Mouse (Mus musculus) embryonic facial prominence, embryonic 12.5 days (tissue): ENCODE data around the gene Krt17. TPM values are rescaled to one million over a fixed set of nuclear protein-coding genes. Genes with fewer than 3 reads are reported as not detected.
"Not testable (repeated sequence)": the region's sequence is repeated elsewhere in the genome, so short reads cannot be mapped to it uniquely, and the experiment has no call there.

Experiments used
- ATAC-seq: fragments of 200-750 bp; cut with Nextera tagmentation; 2 replicates; pipeline ENCODE4 v1.8.0; 2017; ENCODE audit not compliant: insufficient number of reproducible peaks, insufficient read depth, low FRiP score, low TSS enrichment
- H3K27ac ChIP-seq: fragments of 300-500 bp; sonication (generic); 2 replicates; pipeline ENCODE4 v1.5.1; 2016; ENCODE audit warnings: mild to moderate bottlenecking
- H3K27me3 ChIP-seq: fragments of 300-500 bp; sonication (generic); 2 replicates; pipeline ENCODE4 v1.6.1; 2016; ENCODE audit warnings: mild to moderate bottlenecking, moderate library complexity
- H3K36me3 ChIP-seq: fragments of 300-500 bp; sonication (generic); 2 replicates; pipeline ENCODE4 v1.6.1; 2016; ENCODE audit warnings: mild to moderate bottlenecking
- H3K4me1 ChIP-seq: fragments of 300-500 bp; sonication (generic); 2 replicates; pipeline ENCODE4 v1.6.1; 2016
- H3K4me2 ChIP-seq: fragments of 300-500 bp; sonication (generic); replicated peaks from 2 replicates; pipeline ENCODE4 v1.6.1; 2016; ENCODE audit warnings: mild to moderate bottlenecking, moderate library complexity
- H3K4me3 ChIP-seq: fragments of 300-500 bp; sonication (generic); 2 replicates; pipeline ENCODE4 v1.5.1; 2016; ENCODE audit warnings: mild to moderate bottlenecking
- H3K9ac ChIP-seq: fragments of 300-500 bp; sonication (generic); 2 replicates; pipeline ENCODE4 v1.6.1; 2016; ENCODE audit warnings: mild to moderate bottlenecking, moderate library complexity
- H3K9me3 ChIP-seq: fragments of 300-500 bp; sonication (generic); 2 replicates; pipeline ENCODE4 v1.6.1; 2016; ENCODE audit warnings: mild to moderate bottlenecking, moderate library complexity
- WGBS: fragments of 180-500 bp; shearing (Covaris S2); methylation state at CpG from one replicate; pipeline ENCODE4 v1.1.7; 2016; 5-methylcytosine and 5-hydroxymethylcytosine counted together
- polyA plus RNA-seq: library from polyadenylated mRNA; unstranded; fragments of >200 nt; fragmentation: Nextera tagmentation; extraction: Ambion mirVana; gene quantifications from 2 replicates; pipeline ENCODE4 v1.2.1, GENCODE M21; 2016

The Krt17 gene
- polyA plus RNA-seq, 1 experiment from 2014 or later = 8.1 TPM

- Histone ChIP-seq H3K4me1 (no peaks in the 10 kb centered on the region), H3K9me3 (no peaks in the 10 kb centered on the region), H3K36me3 (no peaks in the 10 kb centered on the region), H3K4me3 (no peak overlapping the region), H3K4me2 (no peak overlapping the region), H3K9ac (no peak overlapping the region), H3K27me3 (no peaks in the 10 kb centered on the region), H3K27ac (peak overlapping the region; percentile 41; the same call in 1 of the 2 replicates)
- peak; percentile 42; the same call in 1 of the 2 replicates for ATAC-seq
- WGBS = 14% methylated on average over 13 of the region's 13 CpGs
Observed at GRCm38 (mm10) chr11:100262058-100262980, 1.5 kb upstream of the Krt17 start.

- Histone ChIP-seq H3K4me2 (no peak overlapping the region), H3K4me1 (no peaks in the 10 kb centered on the region), H3K9me3 (no peaks in the 10 kb centered on the region), H3K36me3 (no peaks in the 10 kb centered on the region), H3K27ac (no peak overlapping the region), H3K9ac (no peak overlapping the region), H3K4me3 (no peak overlapping the region), H3K27me3 (no peaks in the 10 kb centered on the region)
- 77% methylated on average over 9 of the region's 9 CpGs for WGBS
- no peak for ATAC-seq
Observed at GRCm38 (mm10) chr11:100261235-100261605, 391 bp upstream of the Krt17 start.

- H3K27ac ChIP-seq = no peak overlapping the region
- no peaks in the 10 kb centered on the region for H3K27me3 ChIP-seq
- H3K36me3 ChIP-seq = no peaks in the 10 kb centered on the region
- H3K4me3 ChIP-seq = no peak overlapping the region
- no peaks in the 10 kb centered on the region for H3K4me1 ChIP-seq
- H3K4me2 ChIP-seq = no peak overlapping the region
- ATAC-seq = no peak
- no peak overlapping the region for H3K9ac ChIP-seq
- WGBS = 90% methylated on average over 9 of the region's 9 CpGs
- H3K9me3 ChIP-seq = no peaks in the 10 kb centered on the region
Observed at GRCm38 (mm10) chr11:100259079-100259478, 1.8 kb downstream of the Krt17 start.

GRCm38 (mm10) chr11:100257967-100258366 is 2.9 kb downstream of the Krt17 start:
- WGBS = 68% methylated on average over 1 of the region's 1 CpGs
- Histone ChIP-seq H3K36me3 (no peaks in the 10 kb centered on the region), H3K9ac (no peak overlapping the region), H3K4me2 (no peak overlapping the region), H3K4me3 (no peak overlapping the region), H3K4me1 (no peaks in the 10 kb centered on the region), H3K27ac (no peak overlapping the region), H3K9me3 (no peaks in the 10 kb centered on the region), H3K27me3 (no peaks in the 10 kb centered on the region)
- ATAC-seq = no peak

GRCm38 (mm10) chr11:100255514-100255913 is 5.3 kb downstream of the Krt17 start:
- Histone ChIP-seq H3K4me2 (no peak overlapping the region), H3K4me3 (no peak overlapping the region), H3K9ac (no peak overlapping the region), H3K36me3 (no peaks in the 10 kb centered on the region), H3K27ac (no peak overlapping the region), H3K27me3 (no peaks in the 10 kb centered on the region), H3K9me3 (no peaks in the 10 kb centered on the region), H3K4me1 (no peaks in the 10 kb centered on the region)
- WGBS = 92% methylated on average over 6 of the region's 6 CpGs
- ATAC-seq = no peak

GRCm38 (mm10) chr11:100254360-100255090 is 6.3 kb downstream of the Krt17 start:
- Histone ChIP-seq H3K9ac (no peak overlapping the region), H3K36me3 (no peaks in the 10 kb centered on the region), H3K9me3 (no peaks in the 10 kb centered on the region), H3K27ac (no peak overlapping the region), H3K27me3 (no peaks in the 10 kb centered on the region), H3K4me3 (no peak overlapping the region), H3K4me1 (no peaks in the 10 kb centered on the region), H3K4me2 (no peak overlapping the region)
- WGBS = 65% methylated on average over 5 of the region's 5 CpGs
- ATAC-seq = no peak

GRCm38 (mm10) chr11:100248852-100249465 is 11.9 kb downstream of the Krt17 start, which contains the start of gene Krt16:
Gene Krt16, minus strand, starts transcription at chr11:100248902.
- no peak within 1 kb of the TSS for H3K4me3 ChIP-seq
- H3K27me3 ChIP-seq = no peaks in the 10 kb centered on the region
- H3K9ac ChIP-seq = no peak within 1 kb of the TSS
- WGBS = 81% methylated on average over 7 of the region's 7 CpGs
- no peak within 1 kb of the TSS for H3K4me2 ChIP-seq
- H3K9me3 ChIP-seq = no peaks in the 10 kb centered on the region
- no peak for ATAC-seq
- no peaks in the 10 kb centered on the region for H3K36me3 ChIP-seq
- H3K27ac ChIP-seq = no peak within 1 kb of the TSS
- H3K4me1 ChIP-seq = no peaks in the 10 kb centered on the region

GRCm38 (mm10) chr11:100246471-100246870 is 14.4 kb downstream of the Krt17 start:
- not testable (repeated sequence) for H3K9me3 ChIP-seq, H3K4me2 ChIP-seq, H3K4me1 ChIP-seq, H3K36me3 ChIP-seq, H3K9ac ChIP-seq, H3K4me3 ChIP-seq, ATAC-seq, H3K27me3 ChIP-seq, H3K27ac ChIP-seq
- WGBS = 78% methylated on average over 7 of the region's 7 CpGs

GRCm38 (mm10) chr11:100240272-100240671 is 20.6 kb downstream of the Krt17 start:
- H3K4me1 ChIP-seq, H3K27me3 ChIP-seq, H3K9me3 ChIP-seq, H3K4me2 ChIP-seq, H3K4me3 ChIP-seq, H3K27ac ChIP-seq, H3K9ac ChIP-seq, ATAC-seq, H3K36me3 ChIP-seq: not testable (repeated sequence)
- 90% methylated on average over 4 of the region's 4 CpGs for WGBS

GRCm38 (mm10) chr11:100221741-100222140 is 39.1 kb downstream of the Krt17 start:
- Histone ChIP-seq H3K27ac (no peak overlapping the region), H3K4me1 (no peaks in the 10 kb centered on the region), H3K9ac (no peak overlapping the region), H3K36me3 (no peaks in the 10 kb centered on the region), H3K4me2 (no peak overlapping the region), H3K9me3 (0 out of 2 replicates have a peak, but pooled peaks cover 3% of the 10 kb centered on the region), H3K4me3 (no peak overlapping the region), H3K27me3 (no peaks in the 10 kb centered on the region)
- ATAC-seq = no peak
- 76% methylated on average over 8 of the region's 8 CpGs for WGBS

- H3K4me3 ChIP-seq = no peak overlapping the region
- H3K9me3 ChIP-seq = no peaks in the 10 kb centered on the region
- no peak overlapping the region for H3K4me2 ChIP-seq
- H3K36me3 ChIP-seq = no peaks in the 10 kb centered on the region
- ATAC-seq = no peak
- H3K27me3 ChIP-seq = no peaks in the 10 kb centered on the region
- no peak overlapping the region for H3K9ac ChIP-seq
- H3K27ac ChIP-seq = no peak overlapping the region
- H3K4me1 ChIP-seq = no peaks in the 10 kb centered on the region
- 82% methylated on average over 4 of the region's 4 CpGs for WGBS
Observed at GRCm38 (mm10) chr11:100219304-100219703, 41.5 kb downstream of the Krt17 start.
